ENCODE assay signal across 12 mouse cellular contexts in genomic region chr13:69946615-69947014, GRCm38 (mm10).
DNase-seq lines count a peak whose midpoint lies in the region; ATAC-seq lines count a peak whose summit lies in the region.
"Had no signal": no experiment of that assay in that cellular context is flagged by ENCODE, and none has a peak within 500 bp of the region (broad histone marks: within the 10 kb centered on the region; RNA-seq: fewer than 3 reads in every experiment).

No protein-coding gene starts in this region.

- peak; percentile 88 for DNase-seq in cerebellum, adult 9-11 months
- peak; percentile 5 to 10 for DNase-seq in heart, postnatal 36 days
- no peak for DNase-seq in gastrocnemius, adult 18-20 months (ENCODE audit: low spot score)
- DNase-seq: kidney, postnatal 10 days; liver, embryonic 13.5 days; lung, postnatal 36 days; retina, postnatal 1 day; thymus, postnatal 36 days had no signal

- H3K9me3 ChIP-seq in hindbrain, embryonic 15.5 days = no peaks in the 10 kb centered on the region
- 0 out of 2 replicates have a peak, but pooled peaks cover 6% of the 10 kb centered on the region for H3K9me3 ChIP-seq in hindbrain, embryonic 12.5 days (replicated peaks)
- H3K9me3 ChIP-seq in intestine, embryonic 15.5 days = no peaks in the 10 kb centered on the region

- ATAC-seq in hindbrain, embryonic 15.5 days (ENCODE audit: low FRiP score, low read depth) = peak; percentile 69; the same call in 1 of the 2 replicates
- ATAC-seq in hindbrain, embryonic 12.5 days (ENCODE audit: low FRiP score) = no peak
- ATAC-seq in cerebellum, adult (ENCODE audit: insufficient number of reproducible peaks, low FRiP score, low TSS enrichment) = peak; percentile 94
- ATAC-seq in intestine, embryonic 15.5 days = no peak

- H3K9ac ChIP-seq in hindbrain, embryonic 15.5 days = no peak overlapping the region
- no peak overlapping the region for H3K9ac ChIP-seq in hindbrain, embryonic 12.5 days
- H3K9ac ChIP-seq in intestine, embryonic 15.5 days = no peak overlapping the region
- H3K9ac ChIP-seq: liver, embryonic 13.5 days had no signal

- H3K4me3 ChIP-seq in hindbrain, embryonic 15.5 days = no peak overlapping the region
- no peak overlapping the region for H3K4me3 ChIP-seq in hindbrain, embryonic 12.5 days
- no peak overlapping the region for H3K4me3 ChIP-seq in intestine, embryonic 15.5 days (replicated peaks)
- H3K4me3 ChIP-seq: liver, embryonic 13.5 days had no signal

- H3K27ac ChIP-seq in hindbrain, embryonic 15.5 days (replicated peaks) = peak overlapping the region; percentile 51; the same call in 1 of the 2 replicates
- no peak overlapping the region for H3K27ac ChIP-seq in hindbrain, embryonic 12.5 days
- no peak overlapping the region for H3K27ac ChIP-seq in intestine, embryonic 15.5 days
- H3K27ac ChIP-seq: liver, embryonic 13.5 days had no signal

- no peaks in the 10 kb centered on the region for H3K27me3 ChIP-seq in hindbrain, embryonic 15.5 days
- H3K27me3 ChIP-seq in hindbrain, embryonic 12.5 days = no peaks in the 10 kb centered on the region
- H3K27me3 ChIP-seq in intestine, embryonic 15.5 days (replicated peaks) = no peaks in the 10 kb centered on the region
- H3K27me3 ChIP-seq: liver, embryonic 13.5 days had no signal

- WGBS in hindbrain, embryonic 15.5 days = 50% methylated on average over 7 of the region's 7 CpGs
- whole genome bisulfite sequencing in hindbrain, embryonic 12.5 days = 73% methylated on average over 7 of the region's 7 CpGs
- WGBS in intestine, embryonic 15.5 days = 67% methylated on average over 7 of the region's 7 CpGs

- H3K4me2 ChIP-seq in hindbrain, embryonic 15.5 days = no peak overlapping the region
- H3K4me2 ChIP-seq in hindbrain, embryonic 12.5 days (replicated peaks) = no peak overlapping the region
- no peak overlapping the region for H3K4me2 ChIP-seq in intestine, embryonic 15.5 days (replicated peaks)
- H3K4me2 ChIP-seq: liver, embryonic 13.5 days had no signal

- peaks cover 12% of the 10 kb centered on the region for H3K4me1 ChIP-seq in hindbrain, embryonic 15.5 days (replicated peaks)
- H3K4me1 ChIP-seq in hindbrain, embryonic 12.5 days = peaks cover 3% of the 10 kb centered on the region
- no peaks in the 10 kb centered on the region for H3K4me1 ChIP-seq in intestine, embryonic 15.5 days (replicated peaks)
- H3K4me1 ChIP-seq: liver, embryonic 13.5 days had no signal

- no peaks in the 10 kb centered on the region for H3K36me3 ChIP-seq in hindbrain, embryonic 15.5 days
- no peaks in the 10 kb centered on the region for H3K36me3 ChIP-seq in hindbrain, embryonic 12.5 days
- H3K36me3 ChIP-seq in intestine, embryonic 15.5 days = no peaks in the 10 kb centered on the region
- H3K36me3 ChIP-seq: liver, embryonic 13.5 days had no signal

- intact Hi-C loops in heart, postnatal 36 days (cut with DNase I) = no loop called here

Comparison
In these comparisons a context has a peak if more than half of its experiments do, and no peak if none do; other contexts are left out.
1. ATAC-seq: peak in hindbrain, embryonic 15.5 days (single experiment) and cerebellum, adult (single experiment); none in hindbrain, embryonic 12.5 days (single experiment) and intestine, embryonic 15.5 days (single experiment).